Mouse (Mus musculus) lung, adult 2 months (tissue): Measurements from ENCODE around the gene Tmtc4.

ENCODE experiments used
- CTCF ChIP-seq: fragments of 200-500 bp; IDR thresholded peaks from 2 replicates; pipeline ENCODE4 v1.5.1; 2011; ENCODE audit warnings: mild to moderate bottlenecking, low read length, control low read depth; ENCODE audit not compliant: insufficient read depth
- POLR2A ChIP-seq: fragments of 200-500 bp; IDR thresholded peaks from 2 replicates; pipeline ENCODE4 v1.6.1; 2011; ENCODE audit warnings: low read depth, mild to moderate bottlenecking, control low read depth, low read length, borderline replicate concordance; ENCODE audit errors: extremely low read depth

- no peak for TF ChIP-seq POLR2A
- no peak for TF ChIP-seq CTCF
Observed at GRCm38 (mm10) chr14:122891470-122891968, 92.3 kb downstream of the Tmtc4 start.
